Mouse (Mus musculus) kidney, postnatal 0 days (tissue): ENCODE data around the gene Sec16a. TPM values are rescaled to one million over a fixed set of nuclear protein-coding genes. Genes with fewer than 3 reads are reported as not detected.
A peak's percentile ranks its signal among the peaks of the same experiment; 100 is the strongest.

ENCODE experiments used
- ATAC-seq: fragments of 200-750 bp; cut with Nextera tagmentation; replicated peaks from 2 replicates; pipeline ENCODE4 v1.8.0; 2017; ENCODE audit warnings: low read depth, moderate number of reproducible peaks, moderate TSS enrichment, moderate library complexity; ENCODE audit not compliant: low FRiP score
- DNase-seq: peaks from one replicate; pipeline ENCODE4 v3.0.0-alpha.2; 2016; ENCODE audit warnings: low spot score
- H3K27ac ChIP-seq: fragments of 300-500 bp; sonication (generic); 2 replicates; pipeline ENCODE4 v1.5.1; 2014; ENCODE audit warnings: mild to moderate bottlenecking
- H3K27me3 ChIP-seq: fragments of 300-500 bp; sonication (generic); 2 replicates; pipeline ENCODE4 v1.6.1; 2014; ENCODE audit warnings: low read length, mixed read lengths; ENCODE audit not compliant: insufficient read depth
- H3K36me3 ChIP-seq: fragments of 300-500 bp; sonication (generic); 2 replicates; pipeline ENCODE4 v1.6.1; 2014; ENCODE audit warnings: low read length, mixed read lengths; ENCODE audit not compliant: insufficient read depth
- H3K4me1 ChIP-seq: fragments of 300-500 bp; sonication (generic); replicated peaks from 2 replicates; pipeline ENCODE4 v1.6.1; 2014; ENCODE audit warnings: antibody characterized with exemption, low read length, mixed read lengths; ENCODE audit not compliant: insufficient read depth
- H3K4me2 ChIP-seq: fragments of 300-500 bp; sonication (generic); 2 replicates; pipeline ENCODE4 v1.6.1; 2014; ENCODE audit warnings: mild to moderate bottlenecking, low read length, moderate library complexity, mixed read lengths
- H3K4me3 ChIP-seq: fragments of 300-500 bp; sonication (generic); replicated peaks from 2 replicates; pipeline ENCODE4 v1.5.1; 2014; ENCODE audit warnings: low read depth, low read length
- H3K9ac ChIP-seq: fragments of 300-500 bp; sonication (generic); 2 replicates; pipeline ENCODE4 v1.6.1; 2014; ENCODE audit warnings: low read depth, low read length
- H3K9me3 ChIP-seq: fragments of 300-500 bp; sonication (generic); replicated peaks from 2 replicates; pipeline ENCODE4 v1.6.1; 2016; ENCODE audit warnings: low read length, inconsistent platforms, mixed read lengths
- CTCF ChIP-seq: IDR thresholded peaks from 2 replicates; pipeline ENCODE4 v1.5.1; 2016; ENCODE audit warnings: antibody characterized with exemption, low read depth, mild to moderate bottlenecking, moderate library complexity
- WGBS: fragments of 180-500 bp; shearing (Covaris S2); extraction: QIAGEN DNeasy Blood & Tissue Kit; methylation state at CpG from one replicate; pipeline ENCODE4 v1.1.7; 2014; 5-methylcytosine and 5-hydroxymethylcytosine counted together
- polyA plus RNA-seq: library from polyadenylated mRNA; unstranded; fragments of >200 nt; fragmentation: Nextera tagmentation; extraction: Ambion mirVana; gene quantifications from 2 replicates; pipeline ENCODE4 v1.2.1, GENCODE M21; 2015

Gene Sec16a
- polyA plus RNA-seq, result 16.4 and 16.6 TPM in 2 replicates

GRCm38 (mm10) chr2:26444946-26445665 lies at the start of gene Sec16a:
Sec16a (minus strand) TSS chr2:26445216.
- Histone ChIP-seq H3K9me3 (no peaks in the 10 kb centered on the region), H3K4me3 (peak within 1 kb of the TSS; percentile 68), H3K36me3 (peaks cover 17% of the 10 kb centered on the region), H3K4me1 (peaks cover 18% of the 10 kb centered on the region; the same call in 1 of the 2 replicates), H3K27me3 (no peaks in the 10 kb centered on the region), H3K27ac (peak within 1 kb of the TSS; percentile 93), H3K4me2 (peak within 1 kb of the TSS; percentile 82), H3K9ac (peak within 1 kb of the TSS; percentile 76)
- 0 out of 2 replicates have a peak, but pooled peaks have one; percentile 8 for TF ChIP-seq CTCF
- peak; percentile 100 for DNase-seq
- ATAC-seq, result peak; percentile 90
- 0% methylated on average over 58 of the region's 61 CpGs for WGBS

- TF ChIP-seq CTCF, result 0 out of 2 replicates have a peak, but pooled peaks have one; percentile 0
- Histone ChIP-seq H3K36me3 (no peaks in the 10 kb centered on the region), H3K9ac (no peak overlapping the region), H3K4me2 (peak overlapping the region; percentile 28; the same call in 1 of the 2 replicates), H3K27me3 (no peaks in the 10 kb centered on the region), H3K4me3 (no peak overlapping the region), H3K9me3 (no peaks in the 10 kb centered on the region), H3K4me1 (peaks cover 95% of the 10 kb centered on the region), H3K27ac (peak overlapping the region; percentile 82)
- DNase-seq (peak; percentile 73), ATAC-seq (no peak)
- 22% methylated on average over 7 of the region's 7 CpGs for WGBS
These were observed 49.4 kb upstream of the Sec16a start for GRCm38 (mm10) chr2:26494396-26494795.

- ATAC-seq (no peak), DNase-seq (peak; percentile 90)
- no peaks in the 10 kb centered on the region for H3K36me3 ChIP-seq
- H3K4me1 ChIP-seq, result peaks cover 97% of the 10 kb centered on the region
- no peaks in the 10 kb centered on the region for H3K27me3 ChIP-seq
- H3K27ac ChIP-seq, result peak overlapping the region; percentile 82
- TF ChIP-seq CTCF, result no peak
- H3K9me3 ChIP-seq, result no peaks in the 10 kb centered on the region
- peak overlapping the region; percentile 28; the same call in 1 of the 2 replicates for H3K4me2 ChIP-seq
- no peak overlapping the region for H3K4me3 ChIP-seq
- 18% methylated on average over 9 of the region's 9 CpGs for WGBS
- peak overlapping the region; percentile 18; the same call in 1 of the 2 replicates for H3K9ac ChIP-seq
These were observed 48.2 kb upstream of the Sec16a start for GRCm38 (mm10) chr2:26493021-26493781.

- peak; percentile 17; the same call in 1 of the 2 replicates for TF ChIP-seq CTCF
- H3K4me2 ChIP-seq, result peak overlapping the region; percentile 11; the same call in 1 of the 2 replicates
- no peaks in the 10 kb centered on the region for H3K27me3 ChIP-seq
- H3K4me3 ChIP-seq, result no peak overlapping the region
- H3K9ac ChIP-seq, result peak overlapping the region; percentile 5; the same call in 1 of the 2 replicates
- no peaks in the 10 kb centered on the region for H3K9me3 ChIP-seq
- H3K4me1 ChIP-seq, result peaks cover 98% of the 10 kb centered on the region
- WGBS, result 22% methylated on average over 4 of the region's 4 CpGs
- peak overlapping the region; percentile 70 for H3K27ac ChIP-seq
- H3K36me3 ChIP-seq, result no peaks in the 10 kb centered on the region
- ATAC-seq (no peak), DNase-seq (peak; percentile 57)
These were observed 45.8 kb upstream of the Sec16a start for GRCm38 (mm10) chr2:26490760-26491301.

GRCm38 (mm10) chr2:26488535-26489135 lies 43.6 kb upstream of the Sec16a start:
- peak overlapping the region; percentile 24; the same call in 1 of the 2 replicates for H3K4me2 ChIP-seq
- ATAC-seq, result peak; percentile 8; the same call in 1 of the 2 replicates
- H3K9ac ChIP-seq, result no peak overlapping the region

More at GRCm38 (mm10) chr2:26488535-26489135, 43.6 kb upstream of the Sec16a start:
- Histone ChIP-seq H3K27me3 (no peaks in the 10 kb centered on the region), H3K27ac (peak overlapping the region; percentile 82), H3K4me1 (peaks cover 97% of the 10 kb centered on the region), H3K4me3 (no peak overlapping the region), H3K36me3 (peaks cover 9% of the 10 kb centered on the region), H3K9me3 (no peaks in the 10 kb centered on the region)
- no peak; the same call in 1 of the 2 replicates for TF ChIP-seq CTCF
- WGBS, result 24% methylated on average over 9 of the region's 9 CpGs
- DNase-seq, result peak; percentile 80
